Comparison of ENCODE assay signal across 17 mouse cellular contexts in the genomic region with DNA sequence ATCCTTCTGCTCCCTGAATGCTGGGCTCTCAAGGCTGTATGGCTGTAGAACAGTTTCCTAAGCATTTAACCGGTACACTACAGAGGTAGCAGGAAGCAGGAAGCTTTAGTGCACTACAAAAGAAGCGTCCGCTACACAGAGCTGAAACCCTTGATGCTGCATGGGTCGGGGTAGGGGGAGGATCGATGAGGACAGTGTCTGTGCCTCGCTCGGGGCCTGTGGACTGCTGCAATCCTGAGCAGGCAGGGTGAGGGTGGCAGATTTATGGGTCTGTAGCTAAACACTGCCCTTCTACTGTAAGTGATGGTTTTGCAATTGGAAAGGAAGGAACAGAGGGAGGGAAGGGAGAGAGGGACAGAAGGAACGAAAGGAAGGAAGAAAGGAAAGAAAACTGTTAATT. TPM values are rescaled to one million over a fixed set of nuclear protein-coding genes. Genes with fewer than 3 reads are reported as not detected.
DNase-seq lines count a peak whose midpoint lies in the region; ATAC-seq lines count a peak whose summit lies in the region.
"Had no signal": no experiment of that assay in that cellular context is flagged by ENCODE, and none has a peak within 500 bp of the region (broad histone marks: within the 10 kb centered on the region; RNA-seq: fewer than 3 reads in every experiment).

No protein-coding gene starts in this region.

- no peak overlapping the region for H3K4me2 ChIP-seq in hindbrain, embryonic 16.5 days (ENCODE audit: low read length)
- no peak overlapping the region for H3K4me2 ChIP-seq in hindbrain, embryonic 11.5 days (replicated peaks; ENCODE audit: low read depth, low read length)
- no peak overlapping the region for H3K4me2 ChIP-seq in neural tube, embryonic 11.5 days (ENCODE audit: low read depth)
- no peak overlapping the region for H3K4me2 ChIP-seq in neural tube, embryonic 15.5 days
- H3K4me2 ChIP-seq: embryonic facial prominence, embryonic 12.5 days; heart, embryonic 12.5 days; limb, embryonic 13.5 days had no signal

- no peak overlapping the region for H3K27ac ChIP-seq in hindbrain, embryonic 16.5 days (ENCODE audit: low read depth, low read length)
- no peak overlapping the region for H3K27ac ChIP-seq in hindbrain, embryonic 11.5 days (ENCODE audit: low read depth, low read length)
- H3K27ac ChIP-seq in neural tube, embryonic 11.5 days (ENCODE audit: low read depth, low read length), result no peak overlapping the region
- H3K27ac ChIP-seq in embryonic facial prominence, embryonic 10.5 days (replicated peaks), result no peak overlapping the region
- H3K27ac ChIP-seq in neural tube, embryonic 15.5 days (replicated peaks), result 0 out of 2 replicates have a peak overlapping the region, but pooled peaks have one; percentile 34
- H3K27ac ChIP-seq: embryonic facial prominence, embryonic 12.5 days; limb, embryonic 13.5 days; liver, embryonic 14.5 days had no signal

- DNase-seq in hindbrain, embryonic 11.5 days (ENCODE audit: low spot score), result no peak
- DNase-seq in neural tube, embryonic 11.5 days (ENCODE audit: low spot score), result no peak
- no peak for DNase-seq in neural tube, embryonic 10.5 days (ENCODE audit: extremely low spot score, low spot score)
- DNase-seq in embryonic facial prominence, embryonic 10.5 days (ENCODE audit: low spot score), result peak; percentile 7
- DNase-seq: cerebellum, adult 18-20 months; gastrocnemius, postnatal 36 days; kidney, postnatal 36 days; layer of hippocampus, adult 9-11 months had no signal

- H3K27me3 ChIP-seq in hindbrain, embryonic 16.5 days (replicated peaks; ENCODE audit: control insufficient read depth, insufficient read depth, low read length), result no peaks in the 10 kb centered on the region
- H3K27me3 ChIP-seq in hindbrain, embryonic 11.5 days (ENCODE audit: control insufficient read depth, insufficient read depth, low read length), result no peaks in the 10 kb centered on the region
- no peaks in the 10 kb centered on the region for H3K27me3 ChIP-seq in neural tube, embryonic 11.5 days (ENCODE audit: control insufficient read depth, insufficient read depth, low read length)
- no peaks in the 10 kb centered on the region for H3K27me3 ChIP-seq in embryonic facial prominence, embryonic 10.5 days (replicated peaks; ENCODE audit: low read depth, poor library complexity, severe bottlenecking)
- no peaks in the 10 kb centered on the region for H3K27me3 ChIP-seq in neural tube, embryonic 15.5 days (replicated peaks)
- H3K27me3 ChIP-seq: embryonic facial prominence, embryonic 12.5 days; heart, embryonic 12.5 days; limb, embryonic 13.5 days had no signal

- 64% methylated on average over 8 of the region's 8 CpGs for WGBS in hindbrain, embryonic 16.5 days
- 71% methylated on average over 8 of the region's 8 CpGs for WGBS in hindbrain, embryonic 11.5 days
- 40% methylated on average over 8 of the region's 8 CpGs for WGBS in neural tube, embryonic 11.5 days
- 80% methylated on average over 8 of the region's 8 CpGs for WGBS in embryonic facial prominence, embryonic 10.5 days
- 20% methylated on average over 8 of the region's 8 CpGs for WGBS in neural tube, embryonic 15.5 days

- peak; percentile 57; the same call in 1 of the 2 replicates for ATAC-seq in hindbrain, embryonic 16.5 days
- no peak for ATAC-seq in hindbrain, embryonic 11.5 days (ENCODE audit: low FRiP score)
- peak; percentile 58; the same call in 1 of the 2 replicates for ATAC-seq in neural tube, embryonic 11.5 days (ENCODE audit: insufficient read depth, low FRiP score, low TSS enrichment)
- ATAC-seq in neural tube, embryonic 15.5 days (ENCODE audit: low FRiP score), result peak; percentile 82
- ATAC-seq in inflammation-experienced regulatory T-cells, adult 6 months, result no peak
- ATAC-seq: lung, postnatal 0 days; midbrain, embryonic 16.5 days had no signal

- no peak overlapping the region for H3K9ac ChIP-seq in hindbrain, embryonic 16.5 days (ENCODE audit: low read depth, low read length)
- no peak overlapping the region for H3K9ac ChIP-seq in hindbrain, embryonic 11.5 days (ENCODE audit: low read depth, low read length)
- H3K9ac ChIP-seq in neural tube, embryonic 11.5 days (ENCODE audit: low read length), result no peak overlapping the region; the same call in 1 of the 2 replicates
- H3K9ac ChIP-seq in neural tube, embryonic 15.5 days (replicated peaks), result no peak overlapping the region
- H3K9ac ChIP-seq: embryonic facial prominence, embryonic 12.5 days; heart, embryonic 12.5 days; limb, embryonic 13.5 days; liver, embryonic 14.5 days had no signal

- H3K36me3 ChIP-seq in hindbrain, embryonic 16.5 days (ENCODE audit: control insufficient read depth, insufficient read depth, low read length), result peaks cover 32% of the 10 kb centered on the region
- H3K36me3 ChIP-seq in hindbrain, embryonic 11.5 days (ENCODE audit: control insufficient read depth, insufficient read depth, low read length), result no peaks in the 10 kb centered on the region
- H3K36me3 ChIP-seq in neural tube, embryonic 11.5 days (ENCODE audit: control insufficient read depth, insufficient read depth, low read length), result peaks cover 10% of the 10 kb centered on the region
- H3K36me3 ChIP-seq in embryonic facial prominence, embryonic 10.5 days (replicated peaks), result peaks cover 68% of the 10 kb centered on the region
- peaks cover 41% of the 10 kb centered on the region for H3K36me3 ChIP-seq in neural tube, embryonic 15.5 days

- no peaks in the 10 kb centered on the region for H3K4me1 ChIP-seq in hindbrain, embryonic 16.5 days (ENCODE audit: control insufficient read depth, insufficient read depth, low read depth, low read length)
- no peaks in the 10 kb centered on the region for H3K4me1 ChIP-seq in hindbrain, embryonic 11.5 days (replicated peaks; ENCODE audit: control insufficient read depth, insufficient read depth, low read length)
- H3K4me1 ChIP-seq in neural tube, embryonic 11.5 days (ENCODE audit: control insufficient read depth, insufficient read depth, low read length), result no peaks in the 10 kb centered on the region
- no peaks in the 10 kb centered on the region for H3K4me1 ChIP-seq in embryonic facial prominence, embryonic 10.5 days
- H3K4me1 ChIP-seq in neural tube, embryonic 15.5 days, result peaks cover 6% of the 10 kb centered on the region; the same call in 1 of the 2 replicates
- H3K4me1 ChIP-seq: heart, embryonic 12.5 days had no signal

- no peaks in the 10 kb centered on the region for H3K9me3 ChIP-seq in hindbrain, embryonic 16.5 days (ENCODE audit: control insufficient read depth, low read length)
- H3K9me3 ChIP-seq in hindbrain, embryonic 11.5 days (ENCODE audit: control insufficient read depth, low read length), result no peaks in the 10 kb centered on the region
- H3K9me3 ChIP-seq in neural tube, embryonic 11.5 days (ENCODE audit: control insufficient read depth, low read length), result no peaks in the 10 kb centered on the region
- H3K9me3 ChIP-seq in embryonic facial prominence, embryonic 10.5 days, result no peaks in the 10 kb centered on the region
- H3K9me3 ChIP-seq in neural tube, embryonic 15.5 days (replicated peaks), result no peaks in the 10 kb centered on the region
- H3K9me3 ChIP-seq: embryonic facial prominence, embryonic 12.5 days; heart, embryonic 12.5 days; limb, embryonic 13.5 days had no signal

- no peak overlapping the region for H3K4me3 ChIP-seq in hindbrain, embryonic 16.5 days (ENCODE audit: low read length)
- no peak overlapping the region for H3K4me3 ChIP-seq in hindbrain, embryonic 11.5 days (ENCODE audit: low read depth, low read length)
- H3K4me3 ChIP-seq in neural tube, embryonic 11.5 days (ENCODE audit: low read depth, low read length), result no peak overlapping the region
- H3K4me3 ChIP-seq in embryonic facial prominence, embryonic 10.5 days, result no peak overlapping the region
- H3K4me3 ChIP-seq in neural tube, embryonic 15.5 days (replicated peaks), result no peak overlapping the region
- H3K4me3 ChIP-seq: embryonic facial prominence, embryonic 12.5 days; heart, embryonic 12.5 days; limb, embryonic 13.5 days had no signal

RNA-seq across cellular contexts. Expression of a gene that starts 35.9 kb away (rescaled TPM):
- 144 and 156 TPM in 2 replicates for polyA plus RNA-seq in hindbrain, embryonic 16.5 days (2015; fragmentation: Nextera tagmentation; extraction: Ambion mirVana)
- 64.7 and 70.1 TPM in 2 replicates for polyA plus RNA-seq in hindbrain, embryonic 11.5 days (2014; fragmentation: Nextera tagmentation; extraction: Ambion mirVana)
- polyA plus RNA-seq in neural tube, embryonic 11.5 days (2014; fragmentation: Nextera tagmentation; extraction: Ambion mirVana), result 46.4 and 46.6 TPM in 2 replicates
- polyA plus RNA-seq in embryonic facial prominence, embryonic 10.5 days (2016; fragmentation: Nextera tagmentation; extraction: Ambion mirVana), result 30.4 and 33.7 TPM in 2 replicates
- 114 and 131 TPM in 2 replicates for polyA plus RNA-seq in neural tube, embryonic 15.5 days (2015; fragmentation: Nextera tagmentation; extraction: Ambion mirVana)
- polyA plus RNA-seq in inflammation-experienced regulatory T-cells, adult 6 months (2017; shearing (Covaris generic)), result 1 to 10 TPM in 2 of 3 experiments, under 1 TPM in 1; 0.65 to 1.5 (median 1.1) TPM

RNA-seq across cellular contexts. Expression of a gene that starts 39.8 kb away (rescaled TPM):
- polyA plus RNA-seq in hindbrain, embryonic 16.5 days (2015; fragmentation: Nextera tagmentation; extraction: Ambion mirVana), result 10.5 and 16.0 TPM in 2 replicates
- 43.7 and 45.8 TPM in 2 replicates for polyA plus RNA-seq in hindbrain, embryonic 11.5 days (2014; fragmentation: Nextera tagmentation; extraction: Ambion mirVana)
- 40.3 and 45.1 TPM in 2 replicates for polyA plus RNA-seq in neural tube, embryonic 11.5 days (2014; fragmentation: Nextera tagmentation; extraction: Ambion mirVana)
- polyA plus RNA-seq in embryonic facial prominence, embryonic 10.5 days (2016; fragmentation: Nextera tagmentation; extraction: Ambion mirVana), result 31.0 and 36.6 TPM in 2 replicates
- 21.5 and 23.4 TPM in 2 replicates for polyA plus RNA-seq in neural tube, embryonic 15.5 days (2015; fragmentation: Nextera tagmentation; extraction: Ambion mirVana)
- polyA plus RNA-seq in inflammation-experienced regulatory T-cells, adult 6 months (2017; shearing (Covaris generic)), result 10 to 100 TPM in 1 of 3 experiments, 1 to 10 TPM in 2; 6.6 to 12.3 (median 8.0) TPM

Comparison
In these comparisons a context has a peak if more than half of its experiments do, and no peak if none do; other contexts are left out.
1. ATAC-seq: peak in hindbrain, embryonic 16.5 days (single experiment), neural tube, embryonic 11.5 days (single experiment) and neural tube, embryonic 15.5 days (single experiment); none in hindbrain, embryonic 11.5 days (single experiment) and inflammation-experienced regulatory T-cells, adult 6 months (single experiment).
2. RNA of a gene that starts 35.9 kb away (polyA plus RNA-seq): 144 to 156 TPM in hindbrain, embryonic 16.5 days, 114 to 131 TPM in neural tube, embryonic 15.5 days, 64.7 to 70.1 TPM in hindbrain, embryonic 11.5 days, 46.4 to 46.6 TPM in neural tube, embryonic 11.5 days and 30.4 to 33.7 TPM in embryonic facial prominence, embryonic 10.5 days; 0.65 to 1.5 TPM in inflammation-experienced regulatory T-cells, adult 6 months; every median in the first group is over 10 times any median in the second.